In genomic region chr4:41760288-41760721, GRCm38 (mm10) we compare ENCODE assay signal across 8 mouse cellular contexts. TPM values are rescaled to one million over a fixed set of nuclear protein-coding genes. Genes with fewer than 3 reads are reported as not detected.
DNase-seq lines count a peak whose midpoint lies in the region; ATAC-seq and TF ChIP-seq lines count a peak whose summit lies in the region.

No protein-coding gene starts in this region.

- peak; percentile 57 to 67 for DNase-seq in right cerebral cortex, adult 2 months (ENCODE audit: low spot score in 2 of 2)
- no peak for DNase-seq in right cerebral cortex, postnatal 25 days
- DNase-seq in embryonic facial prominence, embryonic 10.5 days (ENCODE audit: low spot score): peak; percentile 93
- DNase-seq in heart, adult 2 months: peak; percentile 92 to 95
- DNase-seq in kidney, adult 2 months: peak; percentile 99
- peak; percentile 23 for DNase-seq in splenic B cell, adult 2 months (ENCODE audit: low read depth, low spot score)

- H3K9ac ChIP-seq in heart, adult 2 months (ENCODE audit: low read depth, low read length): peak overlapping the region; percentile 79
- peak overlapping the region; percentile 56 for H3K9ac ChIP-seq in limb, embryonic 15.5 days
- peak overlapping the region; percentile 65 for H3K9ac ChIP-seq in midbrain, embryonic 16.5 days (ENCODE audit: low read depth, low read length)

- peak overlapping the region; percentile 89 for H3K27ac ChIP-seq in embryonic facial prominence, embryonic 10.5 days (replicated peaks)
- peak overlapping the region; percentile 94 for H3K27ac ChIP-seq in heart, adult 2 months
- H3K27ac ChIP-seq in kidney, adult 2 months (ENCODE audit: insufficient read depth, low read depth, low read length): peak overlapping the region; percentile 98
- peak overlapping the region; percentile 94 for H3K27ac ChIP-seq in limb, embryonic 15.5 days
- H3K27ac ChIP-seq in midbrain, embryonic 16.5 days (ENCODE audit: low read length): no peak overlapping the region; the same call in 1 of the 2 replicates

- no peaks in the 10 kb centered on the region for H3K27me3 ChIP-seq in embryonic facial prominence, embryonic 10.5 days (replicated peaks; ENCODE audit: low read depth, poor library complexity, severe bottlenecking)
- no peaks in the 10 kb centered on the region for H3K27me3 ChIP-seq in heart, adult 2 months (ENCODE audit: control insufficient read depth, insufficient read depth, low read length)
- no peaks in the 10 kb centered on the region for H3K27me3 ChIP-seq in kidney, adult 2 months (replicated peaks; ENCODE audit: control insufficient read depth, insufficient read depth, low read length)
- H3K27me3 ChIP-seq in limb, embryonic 15.5 days: no peaks in the 10 kb centered on the region
- no peaks in the 10 kb centered on the region for H3K27me3 ChIP-seq in midbrain, embryonic 16.5 days (ENCODE audit: control insufficient read depth, insufficient read depth, low read depth, low read length)
- H3K27me3 ChIP-seq in splenic B cell, adult 2 months (ENCODE audit: control insufficient read depth, insufficient read depth, low read length, poor library complexity, severe bottlenecking): no peaks in the 10 kb centered on the region

- peaks cover 58% of the 10 kb centered on the region for H3K4me1 ChIP-seq in embryonic facial prominence, embryonic 10.5 days
- peaks cover 6% of the 10 kb centered on the region for H3K4me1 ChIP-seq in heart, adult 2 months (ENCODE audit: control insufficient read depth, insufficient read depth, low read length)
- peaks cover 24% of the 10 kb centered on the region; the same call in 1 of the 2 replicates for H3K4me1 ChIP-seq in kidney, adult 2 months (ENCODE audit: control insufficient read depth, insufficient read depth, low read length)
- H3K4me1 ChIP-seq in limb, embryonic 15.5 days: peaks cover 46% of the 10 kb centered on the region
- peaks cover 19% of the 10 kb centered on the region for H3K4me1 ChIP-seq in midbrain, embryonic 16.5 days (ENCODE audit: control insufficient read depth, insufficient read depth, low read length)

- TF ChIP-seq EP300 in heart, adult 2 months (IDR thresholded peaks at IDR 0.05; ENCODE audit: insufficient read depth, low read depth, low read length): 0 out of 2 replicates have a peak, but pooled peaks have one; percentile 37

- peak overlapping the region; percentile 80 for H3K4me2 ChIP-seq in limb, embryonic 15.5 days
- peak overlapping the region; percentile 63 for H3K4me2 ChIP-seq in midbrain, embryonic 16.5 days (ENCODE audit: low read length)

- peak; percentile 86 for TF ChIP-seq POLR2A in heart, adult 2 months (IDR thresholded peaks at IDR 0.05; ENCODE audit: insufficient read depth, low read depth, low read length)
- TF ChIP-seq POLR2A in kidney, adult 2 months (IDR thresholded peaks at IDR 0.05; ENCODE audit: low read depth, low read length): peak; percentile 16

- peak; percentile 89 for ATAC-seq in limb, embryonic 15.5 days (ENCODE audit: insufficient number of reproducible peaks, low FRiP score, low TSS enrichment, low read depth)
- ATAC-seq in midbrain, embryonic 16.5 days: peak; percentile 30; the same call in 1 of the 2 replicates

- WGBS in embryonic facial prominence, embryonic 10.5 days: under 1% methylated on average over 15 of the region's 15 CpGs
- 2% methylated on average over 15 of the region's 15 CpGs for WGBS in heart, adult 2 months
- WGBS in kidney, adult 2 months: under 1% methylated on average over 15 of the region's 15 CpGs
- WGBS in limb, embryonic 15.5 days: 1% methylated on average over 15 of the region's 15 CpGs
- WGBS in midbrain, embryonic 16.5 days: under 1% methylated on average over 15 of the region's 15 CpGs

- H3K36me3 ChIP-seq in embryonic facial prominence, embryonic 10.5 days (replicated peaks): peaks cover 19% of the 10 kb centered on the region
- H3K36me3 ChIP-seq in heart, adult 2 months (ENCODE audit: control insufficient read depth, insufficient read depth, low read length): no peaks in the 10 kb centered on the region; the same call in 1 of the 2 replicates
- no peaks in the 10 kb centered on the region; the same call in 1 of the 2 replicates for H3K36me3 ChIP-seq in kidney, adult 2 months (ENCODE audit: control insufficient read depth, insufficient read depth, low read length)
- H3K36me3 ChIP-seq in limb, embryonic 15.5 days: peaks cover 18% of the 10 kb centered on the region; the same call in 1 of the 2 replicates
- H3K36me3 ChIP-seq in midbrain, embryonic 16.5 days (ENCODE audit: control insufficient read depth, insufficient read depth, low read length): no peaks in the 10 kb centered on the region; the same call in 1 of the 2 replicates
- peaks cover 3% of the 10 kb centered on the region for H3K36me3 ChIP-seq in splenic B cell, adult 2 months (ENCODE audit: control insufficient read depth, insufficient read depth, low read length, poor library complexity, severe bottlenecking)

- no peaks in the 10 kb centered on the region for H3K79me2 ChIP-seq in heart, adult 2 months (replicated peaks; ENCODE audit: control insufficient read depth, insufficient read depth, low read length)

- TF ChIP-seq CTCF in heart, adult 2 months (IDR thresholded peaks at IDR 0.05): peak; percentile 29; the same call in 1 of the 2 replicates
- TF ChIP-seq CTCF in kidney, adult 2 months (conservative IDR thresholded peaks at IDR 0.05; ENCODE audit: insufficient read depth, insufficient read length, low read depth, low read length): 0 out of 2 replicates have a peak, but pooled peaks have one; percentile 18

- no peaks in the 10 kb centered on the region for H3K9me3 ChIP-seq in embryonic facial prominence, embryonic 10.5 days
- H3K9me3 ChIP-seq in limb, embryonic 15.5 days: no peaks in the 10 kb centered on the region
- H3K9me3 ChIP-seq in midbrain, embryonic 16.5 days (replicated peaks; ENCODE audit: control insufficient read depth, low read length, poor library complexity, severe bottlenecking): no peaks in the 10 kb centered on the region

- intact Hi-C loops in heart, adult 2 months (cut with DNase I): no loop called here

- peak overlapping the region; percentile 65 for H3K4me3 ChIP-seq in embryonic facial prominence, embryonic 10.5 days
- peak overlapping the region; percentile 54 for H3K4me3 ChIP-seq in heart, adult 2 months
- H3K4me3 ChIP-seq in kidney, adult 2 months (ENCODE audit: insufficient read depth, low read depth, low read length): peak overlapping the region; percentile 68
- peak overlapping the region; percentile 62 for H3K4me3 ChIP-seq in limb, embryonic 15.5 days
- H3K4me3 ChIP-seq in midbrain, embryonic 16.5 days (ENCODE audit: low read depth, low read length): peak overlapping the region; percentile 40

RNA-seq across cellular contexts. Expression of gene Sigmar1, which starts 4.3 kb away (rescaled TPM):
- 87.6 and 91.5 TPM in 2 replicates for polyA plus RNA-seq in embryonic facial prominence, embryonic 10.5 days (2016; fragmentation: Nextera tagmentation; extraction: Ambion mirVana)
- 10 to 100 TPM; 19.6 to 20.7 TPM for total RNA-seq in heart, adult 2 months (2021)
- polyA plus RNA-seq in heart, adult 2 months (2012; rRNA removed): 33.2 and 47.7 TPM in 2 replicates
- 60.6 and 69.7 TPM in 2 replicates for polyA plus RNA-seq in kidney, adult 2 months (2012; rRNA removed)
- 76.1 and 88.5 TPM in 2 replicates for polyA plus RNA-seq in limb, embryonic 15.5 days (2015; fragmentation: Nextera tagmentation; extraction: Ambion mirVana)
- 57.3 and 65.1 TPM in 2 replicates for polyA plus RNA-seq in midbrain, embryonic 16.5 days (2015; fragmentation: Nextera tagmentation; extraction: Ambion mirVana)

RNA-seq across cellular contexts. Expression of gene Galt, which starts 5.3 kb away (rescaled TPM):
- 31.2 and 34.3 TPM in 2 replicates for polyA plus RNA-seq in embryonic facial prominence, embryonic 10.5 days (2016; fragmentation: Nextera tagmentation; extraction: Ambion mirVana)
- 10 to 100 TPM; 42.5 to 52.7 TPM for total RNA-seq in heart, adult 2 months (2021)
- 136 and 137 TPM in 2 replicates for polyA plus RNA-seq in heart, adult 2 months (2012; rRNA removed)
- polyA plus RNA-seq in kidney, adult 2 months (2012; rRNA removed): 162 and 175 TPM in 2 replicates
- polyA plus RNA-seq in limb, embryonic 15.5 days (2015; fragmentation: Nextera tagmentation; extraction: Ambion mirVana): 38.7 and 44.8 TPM in 2 replicates
- polyA plus RNA-seq in midbrain, embryonic 16.5 days (2015; fragmentation: Nextera tagmentation; extraction: Ambion mirVana): 52.5 and 58.9 TPM in 2 replicates

RNA-seq across cellular contexts. Expression of gene Ccl27a, which starts 13.7 kb away (rescaled TPM):
- 41.4 and 43.2 TPM in 2 replicates for polyA plus RNA-seq in embryonic facial prominence, embryonic 10.5 days (2016; fragmentation: Nextera tagmentation; extraction: Ambion mirVana)
- total RNA-seq in heart, adult 2 months (2021): 10 to 100 TPM; 17.7 to 20.2 TPM
- 23.0 and 23.6 TPM in 2 replicates for polyA plus RNA-seq in heart, adult 2 months (2012; rRNA removed)
- 49.2 and 54.0 TPM in 2 replicates for polyA plus RNA-seq in kidney, adult 2 months (2012; rRNA removed)
- 35.4 and 42.1 TPM in 2 replicates for polyA plus RNA-seq in limb, embryonic 15.5 days (2015; fragmentation: Nextera tagmentation; extraction: Ambion mirVana)
- 290 and 302 TPM in 2 replicates for polyA plus RNA-seq in midbrain, embryonic 16.5 days (2015; fragmentation: Nextera tagmentation; extraction: Ambion mirVana)

RNA-seq across cellular contexts. Expression of gene Arid3c, which starts 29.4 kb away (rescaled TPM):
- 0.50 and 0.86 TPM in 2 replicates for polyA plus RNA-seq in embryonic facial prominence, embryonic 10.5 days (2016; fragmentation: Nextera tagmentation; extraction: Ambion mirVana)
- total RNA-seq in heart, adult 2 months (2021): not detected
- not detected in 2 replicates for polyA plus RNA-seq in heart, adult 2 months (2012; rRNA removed)
- polyA plus RNA-seq in kidney, adult 2 months (2012; rRNA removed): not detected in 2 replicates
- polyA plus RNA-seq in limb, embryonic 15.5 days (2015; fragmentation: Nextera tagmentation; extraction: Ambion mirVana): not detected in 2 replicates
- polyA plus RNA-seq in midbrain, embryonic 16.5 days (2015; fragmentation: Nextera tagmentation; extraction: Ambion mirVana): 0.58 and 1.2 TPM in 2 replicates

RNA-seq across cellular contexts. Expression of gene Dctn3, which starts 37.3 kb away (rescaled TPM):
- 133 and 140 TPM in 2 replicates for polyA plus RNA-seq in embryonic facial prominence, embryonic 10.5 days (2016; fragmentation: Nextera tagmentation; extraction: Ambion mirVana)
- total RNA-seq in heart, adult 2 months (2021): 10 to 100 TPM; 68.4 to 75.7 TPM
- polyA plus RNA-seq in heart, adult 2 months (2012; rRNA removed): 49.1 and 54.3 TPM in 2 replicates
- 76.0 and 92.6 TPM in 2 replicates for polyA plus RNA-seq in kidney, adult 2 months (2012; rRNA removed)
- polyA plus RNA-seq in limb, embryonic 15.5 days (2015; fragmentation: Nextera tagmentation; extraction: Ambion mirVana): 113 and 123 TPM in 2 replicates
- 295 and 313 TPM in 2 replicates for polyA plus RNA-seq in midbrain, embryonic 16.5 days (2015; fragmentation: Nextera tagmentation; extraction: Ambion mirVana)
